Mouse (Mus musculus): ENCODE results near the gene Dyrk2. TPM values are rescaled to one million over a fixed set of nuclear protein-coding genes. Genes with fewer than 3 reads are reported as not detected.

Gene Dyrk2
- total RNA-seq, 4 experiments from 2014 or later, result 22.2 to 36.2 (median 27.6) TPM

DNA sequence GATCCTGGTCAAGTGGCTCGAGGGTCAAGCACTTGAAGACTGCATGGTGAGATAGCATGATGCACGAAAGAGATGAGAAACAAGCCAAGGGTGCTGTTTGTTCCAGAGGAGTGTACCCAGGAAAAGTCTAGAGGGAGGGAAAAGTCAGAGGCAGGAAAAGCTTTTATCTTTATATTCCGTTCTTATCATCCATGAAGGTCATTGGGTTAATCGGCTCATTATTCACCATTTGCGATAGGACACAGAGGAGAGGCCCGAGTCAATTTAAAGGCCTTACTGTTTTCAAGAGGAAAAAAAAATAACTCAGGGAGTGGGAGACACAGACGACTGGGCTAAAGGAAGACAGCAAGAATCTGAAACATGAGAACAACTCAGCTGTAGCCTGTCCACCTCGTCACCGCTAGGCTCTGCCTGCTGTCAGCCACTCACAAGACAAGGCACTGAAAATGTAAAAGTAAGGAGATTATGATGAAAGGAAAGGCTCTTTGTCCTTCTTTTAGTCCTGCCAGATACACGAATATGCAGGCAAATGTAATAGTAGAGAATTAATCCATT lies 22.9 kb downstream of the Dyrk2 start:
- no peak for DNase-seq (ENCODE audit: low spot score)

DNA sequence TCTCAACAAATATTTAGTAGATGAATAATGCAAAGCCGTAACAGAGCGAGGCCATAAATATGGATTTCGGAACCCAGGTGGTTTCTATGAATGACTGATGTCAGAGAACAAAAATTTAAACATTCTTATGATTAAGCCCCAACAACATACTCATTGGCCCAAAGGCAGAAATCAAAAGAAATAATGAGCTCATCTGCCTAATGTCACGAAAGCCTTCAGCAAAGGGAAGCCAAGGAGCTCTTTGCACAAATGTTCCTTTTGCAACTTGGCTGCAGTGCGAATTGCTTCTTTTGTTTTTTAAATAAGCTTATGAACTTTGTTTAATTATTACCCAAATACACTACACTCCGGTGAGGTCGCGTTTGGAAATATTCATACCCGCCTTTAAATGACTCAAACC lies 29.4 kb downstream of the Dyrk2 start:
- DNase-seq (ENCODE audit: low spot score), result no peak

DNA sequence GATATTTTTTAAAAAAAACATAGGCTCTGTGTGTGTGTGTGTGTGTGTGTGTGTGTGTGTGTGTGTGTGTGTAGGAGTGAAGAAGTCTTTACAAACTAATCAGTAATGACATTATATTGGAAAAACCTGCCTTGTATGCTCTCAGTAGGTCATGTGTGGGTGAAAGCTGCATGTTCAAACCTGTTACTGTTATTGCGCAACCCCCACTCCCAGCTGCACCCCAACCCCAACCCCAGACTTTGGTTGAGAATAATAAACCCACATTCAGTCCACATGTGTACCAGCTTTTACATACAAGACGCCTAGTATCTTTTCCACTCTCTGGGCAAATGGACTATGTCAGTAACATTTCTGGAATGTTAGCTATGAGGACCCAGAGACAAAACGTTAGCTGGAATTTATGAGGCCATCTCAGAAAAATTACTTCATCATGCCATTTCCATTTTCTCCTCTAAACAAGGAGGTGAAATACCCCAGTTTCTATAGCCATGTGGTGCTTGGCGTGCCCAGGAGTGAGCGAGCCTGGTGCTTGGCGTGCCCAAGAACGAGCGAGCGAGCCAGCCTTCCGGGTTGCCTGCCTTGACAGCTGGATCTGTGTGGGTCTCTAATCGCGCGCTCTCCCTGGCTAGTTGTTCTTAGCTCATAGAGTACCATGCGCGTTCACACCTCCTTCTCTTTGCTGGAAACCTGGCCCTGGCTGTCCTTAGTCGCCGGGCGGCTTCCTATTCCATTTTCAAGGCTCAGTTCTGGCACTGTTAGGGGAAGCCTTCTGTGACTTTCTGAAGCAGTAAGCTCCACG lies 30.5 kb downstream of the Dyrk2 start:
- no peak for DNase-seq (ENCODE audit: low spot score)

DNA sequence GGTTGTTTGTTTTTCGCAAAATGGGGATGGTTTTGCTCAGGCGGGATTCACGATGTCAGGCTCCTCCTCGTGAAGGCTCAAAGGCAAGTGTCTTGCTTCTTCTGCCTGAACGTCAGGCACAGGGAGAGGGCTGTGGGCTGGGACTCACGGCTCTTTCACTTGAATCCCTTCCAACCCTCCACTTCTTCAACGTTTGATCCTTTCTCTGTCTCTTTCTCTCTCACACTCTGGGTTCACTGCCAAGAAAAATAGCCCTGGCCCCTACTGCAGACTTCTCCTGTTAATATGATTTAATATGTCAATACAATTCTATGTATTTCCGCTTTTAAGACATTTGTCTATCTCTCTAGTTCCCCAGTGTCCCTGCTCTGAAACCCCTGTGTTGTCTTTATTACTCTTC lies 32.4 kb downstream of the Dyrk2 start:
- no peak for DNase-seq (ENCODE audit: low spot score)

DNA sequence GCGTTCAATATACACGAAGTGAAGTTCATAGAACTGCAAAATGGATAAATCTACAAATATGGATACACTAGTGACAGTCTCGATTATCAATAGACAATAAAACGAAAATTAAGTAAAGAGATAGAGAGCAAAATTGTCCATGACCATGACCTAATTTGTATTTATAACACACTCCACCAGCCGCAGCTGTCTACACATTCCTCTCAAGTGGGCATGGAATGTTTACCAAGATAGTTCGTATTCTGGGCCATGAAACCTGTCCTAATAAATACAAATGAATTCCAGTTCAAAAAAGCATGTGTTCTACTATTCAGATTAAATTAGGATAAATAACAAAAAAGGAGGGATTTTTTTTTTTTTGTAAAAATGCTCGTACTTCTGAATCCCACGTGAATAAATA lies 38.8 kb downstream of the Dyrk2 start:
- DNase-seq (ENCODE audit: low spot score), result no peak

DNA sequence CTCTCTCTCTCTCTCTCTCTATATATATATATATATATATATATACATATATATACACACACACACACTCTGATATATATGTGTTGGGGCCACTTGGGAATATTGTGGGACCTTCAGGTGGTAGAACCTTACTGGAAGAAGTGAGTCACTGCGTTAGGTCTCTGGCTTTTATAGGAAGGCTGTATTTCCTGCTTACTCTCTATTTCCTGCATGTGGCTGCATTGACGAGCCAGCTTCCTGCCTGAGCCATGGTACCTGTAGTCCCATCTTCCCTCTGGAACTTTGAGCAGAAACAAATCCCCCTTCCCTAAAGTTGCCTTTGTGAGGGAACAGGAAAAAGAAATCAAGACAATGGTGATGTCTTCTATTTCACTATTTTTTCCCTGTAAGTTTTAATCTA lies 40.4 kb downstream of the Dyrk2 start:
- DNase-seq (ENCODE audit: low spot score), result no peak

DNA sequence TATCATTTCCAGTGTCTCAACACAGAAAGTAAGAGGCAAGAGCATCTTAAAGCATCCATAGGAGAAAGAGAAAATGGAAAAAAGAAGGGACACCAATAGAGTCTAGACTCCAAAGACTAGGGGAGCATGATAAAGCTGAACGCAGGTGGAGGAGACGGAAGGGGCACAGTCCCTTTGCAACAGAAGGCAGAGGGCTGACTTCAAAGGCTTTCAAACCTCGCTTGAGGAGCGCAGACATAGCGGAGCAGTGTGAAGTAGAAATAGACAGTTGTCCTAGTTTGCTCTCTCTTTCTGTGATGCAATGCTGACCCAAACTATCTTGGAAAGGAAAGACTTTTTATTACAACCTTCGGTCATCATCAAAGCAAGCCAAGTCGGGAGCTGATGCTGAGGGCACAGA lies 42.9 kb downstream of the Dyrk2 start:
- DNase-seq (ENCODE audit: low spot score), result no peak

DNA sequence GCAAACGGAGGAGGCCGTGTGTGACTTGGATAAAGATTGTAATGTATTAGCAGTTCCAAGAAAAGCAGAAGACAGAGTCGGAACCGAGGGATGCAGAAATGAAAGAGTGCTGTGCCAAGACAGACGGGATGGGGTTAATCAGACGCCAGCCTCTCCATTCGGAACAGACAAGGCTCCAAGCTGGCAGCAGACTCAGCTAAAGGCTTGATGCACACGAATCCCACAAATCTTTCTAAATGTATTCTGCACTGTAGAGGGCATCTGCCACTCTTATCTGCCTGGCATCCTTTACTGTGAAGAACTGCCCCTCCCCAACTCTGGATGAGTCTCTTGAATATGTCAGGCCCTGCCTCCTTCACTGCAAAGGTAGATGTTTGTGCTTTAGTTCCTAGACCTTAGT lies 45.2 kb downstream of the Dyrk2 start:
- DNase-seq (ENCODE audit: low spot score), result no peak

DNA sequence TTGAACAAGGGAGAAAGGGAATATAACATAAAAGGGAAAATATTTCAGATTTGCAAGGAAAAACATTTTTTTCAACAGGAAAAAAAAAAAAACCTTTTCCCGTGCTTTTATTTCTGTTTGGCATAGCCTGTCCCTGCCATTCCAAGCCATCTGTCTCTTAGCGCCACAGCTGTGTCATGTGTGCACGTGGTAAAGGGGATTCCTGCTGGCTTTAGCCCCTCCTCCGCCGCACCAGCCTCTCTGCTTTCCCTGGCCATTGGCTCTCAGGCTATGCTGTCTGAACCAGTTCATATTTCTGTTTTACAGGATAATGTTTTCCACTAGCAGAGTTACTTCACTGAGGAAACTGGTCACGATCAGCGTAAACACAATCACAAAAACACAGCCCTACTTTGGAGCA lies 49.1 kb downstream of the Dyrk2 start:
- no peak for DNase-seq (ENCODE audit: low spot score)

DNA sequence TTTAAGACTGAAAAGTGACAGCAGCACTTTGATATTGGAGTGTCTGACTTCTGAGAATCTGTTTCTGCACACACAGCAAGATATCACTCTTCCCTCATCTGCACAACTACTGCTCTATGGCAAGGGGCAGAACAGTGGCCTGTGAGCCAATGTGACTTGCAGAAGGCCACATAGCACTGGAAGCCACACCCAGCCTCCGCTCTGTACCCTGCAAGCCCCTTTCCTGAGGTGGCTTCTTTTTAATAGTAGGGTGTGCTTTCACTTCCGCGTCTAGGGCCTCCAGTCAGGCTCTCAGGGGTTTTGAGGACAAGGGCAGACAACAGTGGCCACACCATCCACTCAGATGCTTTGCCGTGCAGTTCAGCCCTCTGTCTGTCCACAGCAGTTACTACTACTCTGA lies 50.2 kb downstream of the Dyrk2 start:
- no peak for DNase-seq (ENCODE audit: low spot score)

DNA sequence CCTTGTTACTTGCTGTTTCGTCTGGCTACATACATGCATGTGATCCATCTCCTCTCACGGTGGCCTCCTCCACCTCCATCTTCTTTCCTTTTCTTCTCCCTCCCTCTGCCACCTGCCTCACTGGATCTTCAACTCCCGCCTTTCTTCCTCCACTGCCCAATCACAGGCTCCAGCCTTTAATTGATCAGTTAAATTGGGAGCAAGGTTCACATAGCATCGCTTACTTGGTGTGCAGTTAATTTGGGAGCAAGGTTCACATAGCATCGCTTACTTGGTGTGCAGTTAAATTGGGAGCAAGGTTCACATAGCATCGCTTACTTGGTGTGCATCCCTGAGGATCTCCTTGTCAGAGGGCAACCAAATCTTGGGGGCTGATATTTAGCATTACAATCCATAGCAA lies 52.9 kb downstream of the Dyrk2 start:
- no peak for DNase-seq (ENCODE audit: low spot score)

DNA sequence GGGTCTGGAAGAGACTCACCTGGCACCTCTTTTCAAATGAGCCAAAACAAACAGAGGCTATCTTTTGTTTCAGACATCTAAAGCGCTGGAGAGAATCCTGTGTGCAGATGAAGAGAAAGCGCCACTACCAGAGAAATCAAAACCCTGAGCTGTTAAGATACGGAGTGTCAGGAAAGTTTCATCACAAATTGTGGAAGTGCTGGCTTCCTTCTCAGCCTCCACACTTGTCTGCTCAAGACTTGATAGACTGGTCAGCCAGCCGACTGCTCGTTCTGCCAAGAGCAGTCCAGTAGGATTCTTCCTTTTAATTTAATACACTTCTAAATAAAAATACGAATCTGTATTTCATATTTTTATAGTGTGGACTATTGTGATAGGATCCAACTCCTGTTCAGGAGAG lies 58.1 kb downstream of the Dyrk2 start:
- DNase-seq (ENCODE audit: low spot score), result no peak

DNA sequence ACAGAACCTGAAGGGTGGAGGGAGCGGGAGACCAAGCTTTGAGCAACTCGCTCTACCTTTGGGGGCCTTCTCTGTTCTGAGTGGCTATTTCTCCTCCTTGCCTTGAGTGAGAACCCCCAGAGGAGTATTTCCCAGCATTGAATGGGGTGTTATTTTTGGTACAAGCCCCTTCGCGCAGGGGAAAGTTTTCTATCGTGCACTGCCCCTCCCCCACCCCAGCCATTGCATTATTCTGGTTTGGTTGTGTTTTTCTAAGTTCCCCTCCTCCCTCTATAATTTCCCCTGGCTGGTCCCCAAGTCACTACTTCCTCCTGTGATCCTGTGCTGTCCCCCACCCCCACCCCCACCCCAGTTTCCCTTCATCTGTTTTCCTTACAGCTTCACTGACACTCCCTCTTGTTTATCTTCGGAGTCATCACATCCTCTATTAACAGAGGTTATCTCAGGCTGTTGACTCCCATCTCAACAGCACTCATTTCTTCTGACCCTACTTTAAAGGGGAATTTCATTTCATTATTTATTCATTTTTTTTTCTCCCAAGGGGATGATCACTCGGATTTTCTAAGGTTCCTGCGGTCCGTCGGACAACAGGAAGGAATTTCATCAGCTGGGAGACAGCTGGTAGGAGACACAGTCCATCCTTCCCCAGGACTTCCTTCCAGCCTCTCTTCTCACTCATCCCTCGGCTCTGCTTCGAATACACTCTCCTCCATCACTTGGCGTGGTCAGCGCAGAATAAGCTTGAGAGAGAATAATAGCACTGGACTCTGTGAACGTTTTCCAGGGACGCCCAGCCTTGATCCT lies 58.9 kb downstream of the Dyrk2 start:
- peak; percentile 14 for DNase-seq (ENCODE audit: low spot score)

All from heart, adult 8-10 months (tissue).